Mouse (Mus musculus): ENCODE results near the gene Nf2. TPM values are rescaled to one million over a fixed set of nuclear protein-coding genes. Genes with fewer than 3 reads are reported as not detected.

Nf2 gene
- polyA plus RNA-seq, 1 experiment from 2014 or later, result 31.9 TPM

- Histone ChIP-seq H3K27ac (ENCODE audit: low read length) (no peak overlapping the region), H3K4me2 (replicated peaks; ENCODE audit: low read depth, low read length) (no peak overlapping the region), H3K36me3 (ENCODE audit: control insufficient read depth, insufficient read depth, low read length) (no peaks in the 10 kb centered on the region), H3K4me3 (ENCODE audit: low read depth, low read length) (no peak overlapping the region), H3K27me3 (ENCODE audit: control insufficient read depth, insufficient read depth, low read length) (no peaks in the 10 kb centered on the region), H3K9ac (replicated peaks; ENCODE audit: low read depth, low read length) (no peak overlapping the region), H3K4me1 (ENCODE audit: control insufficient read depth, insufficient read depth, low read length) (peaks cover 5% of the 10 kb centered on the region; the same call in 1 of the 2 replicates), H3K9me3 (ENCODE audit: control insufficient read depth, low read depth, low read length) (no peaks in the 10 kb centered on the region)
- 94% methylated on average over 2 of the region's 2 CpGs for WGBS
- ATAC-seq (ENCODE audit: insufficient number of reproducible peaks, insufficient read depth, low FRiP score, low read depth), result no peak
Measured at GRCm38 (mm10) chr11:4850404-4850803, 1.1 kb upstream of the Nf2 start.

- Histone ChIP-seq H3K27ac (ENCODE audit: low read length) (peak overlapping the region; percentile 78; the same call in 1 of the 2 replicates), H3K4me2 (replicated peaks; ENCODE audit: low read depth, low read length) (peak overlapping the region; percentile 48), H3K4me3 (ENCODE audit: low read depth, low read length) (peak overlapping the region; percentile 95), H3K9me3 (ENCODE audit: control insufficient read depth, low read depth, low read length) (no peaks in the 10 kb centered on the region), H3K36me3 (ENCODE audit: control insufficient read depth, insufficient read depth, low read length) (no peaks in the 10 kb centered on the region), H3K9ac (replicated peaks; ENCODE audit: low read depth, low read length) (peak overlapping the region; percentile 83), H3K27me3 (ENCODE audit: control insufficient read depth, insufficient read depth, low read length) (no peaks in the 10 kb centered on the region), H3K4me1 (ENCODE audit: control insufficient read depth, insufficient read depth, low read length) (peaks cover 5% of the 10 kb centered on the region; the same call in 1 of the 2 replicates)
- under 1% methylated on average over 50 of the region's 50 CpGs for WGBS
- peak; percentile 15; the same call in 1 of the 2 replicates for ATAC-seq (ENCODE audit: insufficient number of reproducible peaks, insufficient read depth, low FRiP score, low read depth)
Measured at GRCm38 (mm10) chr11:4848483-4849248, 670 bp downstream of the Nf2 start.

- no peaks in the 10 kb centered on the region for H3K4me1 ChIP-seq (ENCODE audit: control insufficient read depth, insufficient read depth, low read length)
- H3K27me3 ChIP-seq (ENCODE audit: control insufficient read depth, insufficient read depth, low read length), result no peaks in the 10 kb centered on the region
- no peaks in the 10 kb centered on the region for H3K9me3 ChIP-seq (ENCODE audit: control insufficient read depth, low read depth, low read length)
- H3K4me2 ChIP-seq (replicated peaks; ENCODE audit: low read depth, low read length), result no peak overlapping the region
- WGBS, result 76% methylated on average over 3 of the region's 3 CpGs
- ATAC-seq (ENCODE audit: insufficient number of reproducible peaks, insufficient read depth, low FRiP score, low read depth), result no peak
- no peaks in the 10 kb centered on the region for H3K36me3 ChIP-seq (ENCODE audit: control insufficient read depth, insufficient read depth, low read length)
- H3K4me3 ChIP-seq (ENCODE audit: low read depth, low read length), result no peak overlapping the region
- H3K9ac ChIP-seq (replicated peaks; ENCODE audit: low read depth, low read length), result no peak overlapping the region
- no peak overlapping the region for H3K27ac ChIP-seq (ENCODE audit: low read length)
Measured at GRCm38 (mm10) chr11:4840942-4841526, 8.3 kb downstream of the Nf2 start.

GRCm38 (mm10) chr11:4838235-4838634, 11.1 kb downstream of the Nf2 start:
- Histone ChIP-seq H3K9ac (replicated peaks; ENCODE audit: low read depth, low read length) (no peak overlapping the region), H3K27ac (ENCODE audit: low read length) (no peak overlapping the region), H3K36me3 (ENCODE audit: control insufficient read depth, insufficient read depth, low read length) (no peaks in the 10 kb centered on the region), H3K27me3 (ENCODE audit: control insufficient read depth, insufficient read depth, low read length) (no peaks in the 10 kb centered on the region), H3K4me1 (ENCODE audit: control insufficient read depth, insufficient read depth, low read length) (no peaks in the 10 kb centered on the region), H3K4me3 (ENCODE audit: low read depth, low read length) (no peak overlapping the region), H3K4me2 (replicated peaks; ENCODE audit: low read depth, low read length) (no peak overlapping the region), H3K9me3 (ENCODE audit: control insufficient read depth, low read depth, low read length) (no peaks in the 10 kb centered on the region)
- WGBS, result 87% methylated on average over 1 of the region's 1 CpGs
- no peak for ATAC-seq (ENCODE audit: insufficient number of reproducible peaks, insufficient read depth, low FRiP score, low read depth)

GRCm38 (mm10) chr11:4837342-4837741, 12.0 kb downstream of the Nf2 start:
- Histone ChIP-seq H3K27me3 (ENCODE audit: control insufficient read depth, insufficient read depth, low read length) (no peaks in the 10 kb centered on the region), H3K4me2 (replicated peaks; ENCODE audit: low read depth, low read length) (no peak overlapping the region), H3K4me3 (ENCODE audit: low read depth, low read length) (no peak overlapping the region), H3K9me3 (ENCODE audit: control insufficient read depth, low read depth, low read length) (no peaks in the 10 kb centered on the region), H3K27ac (ENCODE audit: low read length) (no peak overlapping the region), H3K4me1 (ENCODE audit: control insufficient read depth, insufficient read depth, low read length) (no peaks in the 10 kb centered on the region), H3K36me3 (ENCODE audit: control insufficient read depth, insufficient read depth, low read length) (no peaks in the 10 kb centered on the region), H3K9ac (replicated peaks; ENCODE audit: low read depth, low read length) (no peak overlapping the region)
- 70% methylated on average over 5 of the region's 5 CpGs for WGBS
- ATAC-seq (ENCODE audit: insufficient number of reproducible peaks, insufficient read depth, low FRiP score, low read depth), result no peak

GRCm38 (mm10) chr11:4836755-4837154, 12.6 kb downstream of the Nf2 start:
- no peak overlapping the region for H3K4me2 ChIP-seq (replicated peaks; ENCODE audit: low read depth, low read length)
- H3K27me3 ChIP-seq (ENCODE audit: control insufficient read depth, insufficient read depth, low read length), result no peaks in the 10 kb centered on the region
- H3K27ac ChIP-seq (ENCODE audit: low read length), result no peak overlapping the region
- no peak overlapping the region for H3K9ac ChIP-seq (replicated peaks; ENCODE audit: low read depth, low read length)
- H3K9me3 ChIP-seq (ENCODE audit: control insufficient read depth, low read depth, low read length), result no peaks in the 10 kb centered on the region
- H3K36me3 ChIP-seq (ENCODE audit: control insufficient read depth, insufficient read depth, low read length), result no peaks in the 10 kb centered on the region
- no peaks in the 10 kb centered on the region for H3K4me1 ChIP-seq (ENCODE audit: control insufficient read depth, insufficient read depth, low read length)
- H3K4me3 ChIP-seq (ENCODE audit: low read depth, low read length), result no peak overlapping the region
- ATAC-seq (ENCODE audit: insufficient number of reproducible peaks, insufficient read depth, low FRiP score, low read depth), result no peak
- 67% methylated on average over 6 of the region's 6 CpGs for WGBS

GRCm38 (mm10) chr11:4835436-4835835, 13.9 kb downstream of the Nf2 start:
- ATAC-seq (ENCODE audit: insufficient number of reproducible peaks, insufficient read depth, low FRiP score, low read depth), result no peak
- H3K9me3 ChIP-seq (ENCODE audit: control insufficient read depth, low read depth, low read length), result no peaks in the 10 kb centered on the region
- no peak overlapping the region for H3K4me2 ChIP-seq (replicated peaks; ENCODE audit: low read depth, low read length)
- H3K4me3 ChIP-seq (ENCODE audit: low read depth, low read length), result no peak overlapping the region
- no peaks in the 10 kb centered on the region for H3K4me1 ChIP-seq (ENCODE audit: control insufficient read depth, insufficient read depth, low read length)
- no peaks in the 10 kb centered on the region for H3K36me3 ChIP-seq (ENCODE audit: control insufficient read depth, insufficient read depth, low read length)
- H3K9ac ChIP-seq (replicated peaks; ENCODE audit: low read depth, low read length), result no peak overlapping the region
- H3K27ac ChIP-seq (ENCODE audit: low read length), result no peak overlapping the region
- WGBS, result 77% methylated on average over 6 of the region's 6 CpGs
- H3K27me3 ChIP-seq (ENCODE audit: control insufficient read depth, insufficient read depth, low read length), result no peaks in the 10 kb centered on the region

GRCm38 (mm10) chr11:4833295-4833939, 15.9 kb downstream of the Nf2 start:
- WGBS, result 67% methylated on average over 3 of the region's 3 CpGs
- ATAC-seq (ENCODE audit: insufficient number of reproducible peaks, insufficient read depth, low FRiP score, low read depth), result no peak
- H3K9me3 ChIP-seq (ENCODE audit: control insufficient read depth, low read depth, low read length), result no peaks in the 10 kb centered on the region
- H3K4me2 ChIP-seq (replicated peaks; ENCODE audit: low read depth, low read length), result no peak overlapping the region
- no peak overlapping the region for H3K4me3 ChIP-seq (ENCODE audit: low read depth, low read length)
- no peaks in the 10 kb centered on the region for H3K36me3 ChIP-seq (ENCODE audit: control insufficient read depth, insufficient read depth, low read length)
- no peaks in the 10 kb centered on the region for H3K27me3 ChIP-seq (ENCODE audit: control insufficient read depth, insufficient read depth, low read length)
- no peak overlapping the region for H3K27ac ChIP-seq (ENCODE audit: low read length)
- H3K4me1 ChIP-seq (ENCODE audit: control insufficient read depth, insufficient read depth, low read length), result 0 out of 2 replicates have a peak, but pooled peaks cover 4% of the 10 kb centered on the region
- H3K9ac ChIP-seq (replicated peaks; ENCODE audit: low read depth, low read length), result no peak overlapping the region

All from stomach, embryonic 14.5 days (tissue).